Mouse (Mus musculus) heart, postnatal 0 days (tissue): ENCODE measurements around the gene Gm42906. TPM values are rescaled to one million over a fixed set of nuclear protein-coding genes. Genes with fewer than 3 reads are reported as not detected.

Experiments used
- ATAC-seq: fragments of 200-750 bp; cut with Nextera tagmentation; 2 replicates; pipeline ENCODE4 v1.8.0; 2017; ENCODE audit warnings: low read depth, moderate number of reproducible peaks, moderate library complexity; ENCODE audit not compliant: insufficient read depth
- DNase-seq: peaks from one replicate; pipeline ENCODE4 v3.0.0-alpha.2; 2016; ENCODE audit warnings: low spot score
- H3K27ac ChIP-seq: fragments of 300-500 bp; sonication (generic); 2 replicates; pipeline ENCODE4 v1.5.1; 2014; ENCODE audit warnings: low read depth, mild to moderate bottlenecking
- H3K27me3 ChIP-seq: fragments of 300-500 bp; sonication (generic); 2 replicates; pipeline ENCODE4 v1.6.1; 2014; ENCODE audit warnings: low read length, mixed read lengths; ENCODE audit not compliant: control insufficient read depth, insufficient read depth
- H3K36me3 ChIP-seq: fragments of 300-500 bp; sonication (generic); replicated peaks from 2 replicates; pipeline ENCODE4 v1.6.1; 2014; ENCODE audit warnings: low read length, mixed read lengths; ENCODE audit not compliant: control insufficient read depth, insufficient read depth
- H3K4me1 ChIP-seq: fragments of 300-500 bp; sonication (generic); 2 replicates; pipeline ENCODE4 v1.6.1; 2014; ENCODE audit warnings: antibody characterized with exemption; ENCODE audit not compliant: control insufficient read depth, insufficient read depth
- H3K4me2 ChIP-seq: fragments of 300-500 bp; sonication (generic); 2 replicates; pipeline ENCODE4 v1.6.1; 2014; ENCODE audit warnings: low read depth, mild to moderate bottlenecking, low read length, moderate library complexity
- H3K4me3 ChIP-seq: fragments of 300-500 bp; sonication (generic); 2 replicates; pipeline ENCODE4 v1.5.1; 2014; ENCODE audit warnings: low read depth, low read length
- H3K9ac ChIP-seq: fragments of 300-500 bp; sonication (generic); replicated peaks from 2 replicates; pipeline ENCODE4 v1.6.1; 2014; ENCODE audit warnings: low read depth, low read length, mixed read lengths
- H3K9me3 ChIP-seq: fragments of 300-500 bp; sonication (generic); replicated peaks from 2 replicates; pipeline ENCODE4 v1.6.1; 2016; ENCODE audit warnings: low read length; ENCODE audit not compliant: control insufficient read depth
- CTCF ChIP-seq: IDR thresholded peaks from 2 replicates; pipeline ENCODE4 v1.5.1; 2016; ENCODE audit warnings: antibody characterized with exemption, control low read depth, low read depth
- EP300 ChIP-seq: IDR thresholded peaks from 2 replicates; pipeline ENCODE4 v1.6.1; 2016; ENCODE audit warnings: antibody characterized with exemption, low read depth
- WGBS: fragments of 180-500 bp; shearing (Covaris S2); extraction: QIAGEN DNeasy Blood & Tissue Kit; methylation state at CpG from one replicate; pipeline ENCODE4 v1.1.7; 2014; 5-methylcytosine and 5-hydroxymethylcytosine counted together
- polyA plus RNA-seq: library from polyadenylated mRNA; unstranded; fragments of >200 nt; fragmentation: Nextera tagmentation; extraction: Ambion mirVana; gene quantifications from 2 replicates; pipeline ENCODE4 v1.2.1, GENCODE M21; 2015
- total RNA-seq: library from RNA; depleted of rRNA; stranded (reverse); fragments of >200 nt; gene quantifications from 2 replicates; pipeline ENCODE4 v1.2.3, GENCODE M21; 2014; ENCODE audit warnings: low replicate concordance

The Gm42906 gene
- total and polyA plus RNA-seq, 2 experiments from 2014 or later = not detected

- H3K9ac ChIP-seq = no peak overlapping the region
- no peak overlapping the region for H3K4me2 ChIP-seq
- no peaks in the 10 kb centered on the region for H3K27me3 ChIP-seq
- H3K4me3 ChIP-seq = no peak overlapping the region
- no peak for TF ChIP-seq EP300
- DNase-seq = no peak
- H3K27ac ChIP-seq = no peak overlapping the region
- WGBS = 58% methylated on average over 8 of the region's 8 CpGs
- peaks cover 6% of the 10 kb centered on the region; the same call in 1 of the 2 replicates for H3K4me1 ChIP-seq
- no peaks in the 10 kb centered on the region for H3K36me3 ChIP-seq
- ATAC-seq = no peak
- H3K9me3 ChIP-seq = no peaks in the 10 kb centered on the region
Measured at GRCm38 (mm10) chr5:151251656-151252055, 176.3 kb downstream of the Gm42906 start.

- Histone ChIP-seq H3K4me3 (no peak overlapping the region), H3K36me3 (no peaks in the 10 kb centered on the region), H3K27me3 (no peaks in the 10 kb centered on the region), H3K4me1 (peaks cover 8% of the 10 kb centered on the region; the same call in 1 of the 2 replicates), H3K4me2 (peak overlapping the region; percentile 33), H3K9me3 (no peaks in the 10 kb centered on the region), H3K9ac (no peak overlapping the region), H3K27ac (no peak overlapping the region)
- DNase-seq = no peak
- 63% methylated on average over 10 of the region's 10 CpGs for WGBS
- ATAC-seq = no peak
- TF ChIP-seq EP300 (no peak), CTCF (no peak)
Measured at GRCm38 (mm10) chr5:151248671-151249620, 179.0 kb downstream of the Gm42906 start.

- Histone ChIP-seq H3K27me3 (no peaks in the 10 kb centered on the region), H3K27ac (peak overlapping the region; percentile 46; the same call in 1 of the 2 replicates), H3K36me3 (no peaks in the 10 kb centered on the region), H3K9ac (no peak overlapping the region), H3K4me3 (no peak overlapping the region), H3K4me2 (no peak overlapping the region), H3K9me3 (no peaks in the 10 kb centered on the region), H3K4me1 (peaks cover 8% of the 10 kb centered on the region; the same call in 1 of the 2 replicates)
- 78% methylated on average over 2 of the region's 2 CpGs for WGBS
- ATAC-seq = no peak
- no peak for DNase-seq
- TF ChIP-seq EP300 (no peak), CTCF (no peak)
Measured at GRCm38 (mm10) chr5:151248084-151248483, 179.9 kb downstream of the Gm42906 start.

GRCm38 (mm10) chr5:151247115-151247875 is 180.7 kb downstream of the Gm42906 start:
- Histone ChIP-seq H3K27me3 (no peaks in the 10 kb centered on the region), H3K9me3 (no peaks in the 10 kb centered on the region), H3K36me3 (no peaks in the 10 kb centered on the region), H3K4me3 (no peak overlapping the region), H3K4me2 (peak overlapping the region; percentile 29), H3K27ac (peak overlapping the region; percentile 46), H3K4me1 (peaks cover 8% of the 10 kb centered on the region; the same call in 1 of the 2 replicates), H3K9ac (no peak overlapping the region)
- TF ChIP-seq CTCF (no peak), EP300 (no peak)
- DNase-seq (peak; percentile 25), ATAC-seq (peak; percentile 24; the same call in 1 of the 2 replicates)
- 33% methylated on average over 11 of the region's 11 CpGs for WGBS

- TF ChIP-seq CTCF (no peak), EP300 (no peak)
- WGBS = 91% methylated on average over 2 of the region's 2 CpGs
- H3K36me3 ChIP-seq = no peaks in the 10 kb centered on the region
Measured at GRCm38 (mm10) chr5:151246287-151246686, 181.7 kb downstream of the Gm42906 start.

More at GRCm38 (mm10) chr5:151246287-151246686, 181.7 kb downstream of the Gm42906 start:
- no peaks in the 10 kb centered on the region for H3K9me3 ChIP-seq
- H3K27ac ChIP-seq = no peak overlapping the region
- H3K4me1 ChIP-seq = peaks cover 8% of the 10 kb centered on the region; the same call in 1 of the 2 replicates
- no peaks in the 10 kb centered on the region for H3K27me3 ChIP-seq
- H3K4me3 ChIP-seq = no peak overlapping the region
- H3K4me2 ChIP-seq = no peak overlapping the region
- DNase-seq (no peak), ATAC-seq (no peak)
- no peak overlapping the region for H3K9ac ChIP-seq
